Mouse (Mus musculus) left cerebral cortex, adult 8-10 months (tissue): ENCODE results near the gene 4930519G04Rik. TPM values are rescaled to one million over a fixed set of nuclear protein-coding genes. Genes with fewer than 3 reads are reported as not detected.
A peak's percentile ranks its signal among the peaks of the same experiment; 100 is the strongest.
"Not testable (repeated sequence)": the region's sequence is repeated elsewhere in the genome, so short reads cannot be mapped to it uniquely, and the experiment has no call there.

Experiments
- DNase-seq, 2 experiments: peaks; one replicate each; pipeline ENCODE4 v3.0.0; 2022; ENCODE audit warnings: low spot score in 2 of 2
- total RNA-seq, 4 experiments: library from RNA; stranded (reverse); gene quantifications; 2 replicates each; pipeline ENCODE4 v1.2.4; 2022

4930519G04Rik gene
- total RNA-seq, 4 experiments from 2014 or later = not detected

DNA sequence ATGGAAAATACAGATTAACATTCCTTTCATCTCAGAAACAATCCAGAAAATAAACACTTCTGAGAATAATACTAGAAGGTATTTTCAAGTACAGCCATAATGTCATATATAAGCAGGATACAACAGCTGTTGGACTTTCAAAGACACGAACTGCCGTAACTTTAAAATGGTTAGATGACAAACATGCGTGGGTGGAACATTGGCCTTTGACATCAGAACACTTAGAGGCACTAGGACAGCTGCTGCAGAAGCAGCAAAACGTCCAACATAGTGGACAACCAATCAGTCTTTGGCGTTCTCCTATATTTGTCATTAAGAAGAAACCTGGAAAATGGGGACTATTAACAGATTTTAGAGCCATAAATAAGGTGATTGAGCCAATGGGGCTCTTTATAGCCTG lies 13.0 kb upstream of the 4930519G04Rik start:
- DNase-seq = not testable (repeated sequence)

- DNase-seq = not testable (repeated sequence)
These were observed 11.3 kb upstream of the 4930519G04Rik start for GRCm38 (mm10) chr5:114842155-114842554.

GRCm38 (mm10) chr5:114842674-114843073 lies 10.8 kb upstream of the 4930519G04Rik start:
- no peak for DNase-seq

DNA sequence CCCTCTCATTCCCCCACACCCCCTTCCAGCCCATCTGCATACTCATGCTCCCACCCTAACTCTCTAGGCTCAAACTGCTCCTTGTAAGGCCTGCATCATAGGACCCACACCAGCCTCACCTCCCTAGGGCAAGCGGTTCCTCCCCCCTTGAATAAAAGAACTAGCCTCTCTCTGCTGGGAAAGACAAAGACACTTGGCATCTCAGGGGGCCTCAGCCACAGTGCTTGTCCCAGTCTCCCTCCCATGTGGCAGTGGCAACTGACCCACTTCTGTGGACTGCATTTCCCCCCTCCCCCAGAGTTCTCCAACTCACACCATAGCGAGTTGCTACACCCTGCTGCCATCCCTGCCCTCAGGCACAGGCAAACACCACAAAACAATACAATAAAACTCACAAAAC lies 9.1 kb upstream of the 4930519G04Rik start:
- not testable (repeated sequence) for DNase-seq

DNA sequence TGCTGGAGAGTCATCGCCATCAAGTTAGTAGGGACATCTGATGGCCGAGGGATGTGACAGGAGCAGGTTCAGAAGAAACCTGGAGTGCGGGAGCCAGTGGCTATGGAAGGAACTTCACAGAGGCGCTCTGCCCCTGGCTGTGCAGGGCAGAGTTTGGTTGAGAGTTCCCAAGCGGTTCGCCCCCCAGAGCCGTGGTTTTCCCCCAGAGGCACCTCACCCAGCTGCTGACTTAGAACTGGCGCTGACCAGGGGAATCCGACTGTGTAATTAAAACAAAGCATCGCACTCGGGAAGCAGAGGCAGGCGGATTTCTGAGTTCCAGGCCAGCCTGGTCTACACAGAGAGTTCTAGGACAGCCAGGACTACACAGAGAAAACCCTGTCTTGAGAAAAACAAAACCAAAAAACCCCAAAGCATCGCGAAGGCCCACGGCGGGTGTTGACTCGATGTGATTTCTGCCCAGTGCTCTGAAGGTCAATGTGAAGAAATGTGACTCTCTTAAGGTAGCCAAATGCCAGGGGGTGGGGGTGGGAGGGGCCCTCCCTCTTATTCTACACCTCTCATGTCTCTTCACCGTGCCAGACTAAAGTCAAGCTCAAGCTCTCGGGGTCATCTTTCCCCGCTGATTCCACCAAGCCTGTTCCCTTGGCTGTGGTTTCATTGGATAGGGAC lies 1.8 kb upstream of the 4930519G04Rik start:
- no peak for DNase-seq

GRCm38 (mm10) chr5:114858582-114858981 lies 5.1 kb downstream of the 4930519G04Rik start, which contains the start of gene Gm9936:
TSS of gene Gm9936 (minus strand) at chr5:114858682.
- DNase-seq = no peak

DNA sequence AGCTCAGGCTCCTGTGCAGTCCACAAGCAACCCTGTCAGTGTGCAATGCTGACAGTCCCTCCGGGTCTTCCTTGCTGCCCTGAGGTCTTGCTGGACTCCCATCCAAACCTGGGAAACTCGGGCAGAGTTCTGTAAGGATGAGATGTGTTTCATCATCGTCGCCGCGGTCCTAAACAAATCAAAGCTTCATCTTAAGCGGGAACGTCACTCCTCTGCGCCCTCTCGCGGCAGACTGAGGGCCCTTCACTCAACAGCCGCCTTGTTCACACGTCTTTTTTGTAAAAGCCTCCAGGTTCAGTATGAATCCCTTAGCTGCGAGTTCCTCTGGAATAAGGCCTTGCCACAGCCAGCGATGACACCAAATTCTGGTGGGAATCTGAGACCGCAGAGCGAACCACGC lies 5.8 kb downstream of the 4930519G04Rik start:
- DNase-seq = peak; percentile 21 to 61

GRCm38 (mm10) chr5:114861730-114862129 lies 8.3 kb downstream of the 4930519G04Rik start:
- no peak for DNase-seq

DNA sequence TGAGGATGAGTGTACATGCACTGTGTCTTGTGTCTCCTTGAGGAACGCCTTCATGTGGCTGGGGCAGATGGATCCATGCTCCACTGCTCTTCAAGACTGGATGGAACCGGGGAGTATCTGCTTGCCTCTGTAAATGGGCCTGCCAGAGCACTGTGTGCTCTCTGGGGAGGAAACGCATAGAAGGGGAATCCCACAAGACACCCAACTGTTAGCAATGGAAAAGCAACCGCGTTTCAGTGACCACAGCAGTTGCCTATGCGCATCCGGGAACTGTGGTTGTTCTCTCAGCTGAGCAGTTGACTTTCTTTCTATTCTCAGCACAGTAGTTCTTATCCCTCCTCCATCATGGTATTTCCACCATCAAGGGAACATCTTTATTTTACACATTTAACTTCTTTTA lies 11.3 kb downstream of the 4930519G04Rik start:
- no peak for DNase-seq

GRCm38 (mm10) chr5:114865279-114865678 lies 11.8 kb downstream of the 4930519G04Rik start:
- DNase-seq = no peak

DNA sequence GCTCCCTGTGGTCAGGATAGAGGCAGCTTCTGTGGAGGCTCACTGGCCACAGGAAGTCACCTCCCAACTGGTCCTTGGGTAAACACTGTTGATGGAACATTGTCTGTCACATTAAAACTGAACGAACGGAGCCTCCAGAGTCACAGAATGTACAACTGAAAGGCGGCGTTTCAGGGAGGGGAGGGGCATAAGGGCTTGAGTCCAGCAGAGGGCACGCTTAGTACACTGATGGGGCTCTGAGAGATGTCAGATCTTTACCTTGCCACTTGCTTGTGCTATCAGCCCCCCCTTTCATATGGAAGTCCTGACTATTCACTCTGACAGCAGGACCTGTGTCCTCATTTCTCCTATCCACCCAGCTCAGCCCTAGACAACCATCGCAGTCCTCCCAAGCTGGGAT lies 22.4 kb downstream of the 4930519G04Rik start:
- DNase-seq = no peak

DNA sequence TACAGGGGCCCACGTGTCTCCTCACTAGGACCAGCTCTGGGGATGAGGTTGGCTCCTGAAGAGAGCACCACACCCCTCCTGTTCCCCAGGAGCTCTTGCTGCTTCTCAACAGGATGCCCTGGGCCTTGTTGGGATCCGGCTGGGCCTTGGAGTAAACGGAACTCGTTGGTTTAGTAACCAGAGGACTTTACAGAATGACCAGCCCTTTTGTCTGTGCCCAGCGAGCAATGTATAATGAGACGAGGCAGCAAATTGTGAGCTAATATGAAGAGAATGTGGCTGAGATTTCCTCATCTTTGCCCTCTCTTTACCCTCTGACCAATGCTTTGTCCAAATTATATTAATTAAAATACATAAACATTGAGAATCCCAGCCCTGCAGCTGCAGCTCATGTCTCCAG lies 22.9 kb downstream of the 4930519G04Rik start:
- DNase-seq = no peak

GRCm38 (mm10) chr5:114877487-114877886 lies 24.0 kb downstream of the 4930519G04Rik start:
- no peak for DNase-seq

DNA sequence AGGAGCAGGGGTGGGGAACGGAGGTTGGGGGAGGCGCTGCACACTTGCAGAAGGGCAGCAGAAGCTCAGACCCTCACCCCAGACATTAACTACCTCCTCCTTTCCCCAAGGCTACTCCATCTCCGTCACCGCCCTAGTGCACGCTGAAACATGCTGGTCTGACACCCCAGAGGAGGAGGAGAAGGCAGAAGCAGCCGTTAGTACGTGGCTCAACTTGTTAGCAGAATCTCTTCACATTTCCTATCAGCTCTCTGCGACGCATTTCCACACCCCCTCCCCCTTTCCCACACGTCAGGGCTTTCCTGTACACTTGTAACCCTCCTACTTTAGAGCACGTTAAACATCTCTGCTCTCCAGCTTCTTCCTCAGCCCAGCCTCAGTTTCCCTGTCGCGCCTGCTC lies 25.9 kb downstream of the 4930519G04Rik start:
- no peak for DNase-seq

GRCm38 (mm10) chr5:114882319-114882718 lies 28.9 kb downstream of the 4930519G04Rik start:
- DNase-seq = not testable (repeated sequence)

DNA sequence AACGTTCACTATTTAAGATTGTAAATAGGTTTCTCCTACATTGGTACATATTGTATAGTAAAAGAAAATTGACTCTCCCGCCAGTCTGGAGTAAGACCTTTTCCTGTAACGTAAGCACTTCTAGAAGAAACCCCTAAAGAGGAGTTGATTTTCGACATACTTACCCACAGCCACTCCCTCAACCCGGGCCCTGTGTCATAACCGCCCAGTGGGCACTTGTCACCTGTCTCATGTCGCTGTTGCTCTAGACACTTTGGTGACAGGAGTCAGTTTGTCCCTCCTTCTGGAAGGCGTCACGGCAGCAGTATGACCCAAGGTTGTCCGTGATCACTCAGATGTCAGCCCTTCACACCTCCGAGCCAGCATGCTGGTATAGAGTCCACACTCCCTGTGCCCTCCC lies 29.6 kb downstream of the 4930519G04Rik start:
- DNase-seq = no peak

- DNase-seq = no peak
These were observed 33.3 kb downstream of the 4930519G04Rik start for GRCm38 (mm10) chr5:114886801-114887200.

DNA sequence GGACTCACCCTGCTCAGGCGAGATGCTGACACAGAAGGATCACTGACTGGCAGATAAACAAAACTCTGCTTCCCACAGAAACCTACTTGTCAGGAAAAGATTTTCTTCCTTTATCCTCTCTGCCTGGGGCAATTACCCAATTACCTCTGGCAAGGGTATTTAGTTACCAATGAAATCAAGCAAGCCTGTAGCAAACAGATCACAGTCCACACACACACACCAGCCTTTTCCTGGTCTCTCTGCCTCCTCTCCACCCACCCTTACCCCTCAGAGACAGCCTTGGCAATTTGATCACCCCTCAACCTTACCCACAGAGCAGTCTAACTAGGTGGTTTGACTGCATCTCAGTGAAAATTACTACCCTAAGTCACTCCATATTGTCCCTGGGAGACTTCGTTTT lies 35.5 kb downstream of the 4930519G04Rik start:
- no peak for DNase-seq

- no peak for DNase-seq
These were observed 42.1 kb downstream of the 4930519G04Rik start for GRCm38 (mm10) chr5:114895542-114895941.

- DNase-seq = no peak
These were observed 43.4 kb downstream of the 4930519G04Rik start, which contains the start of gene Oasl2 for GRCm38 (mm10) chr5:114896688-114897373. TSS of gene Oasl2 (plus strand) at chr5:114896936.

- DNase-seq = no peak
These were observed 43.9 kb downstream of the 4930519G04Rik start for GRCm38 (mm10) chr5:114897374-114897793.

- DNase-seq = no peak
These were observed 45.4 kb downstream of the 4930519G04Rik start for GRCm38 (mm10) chr5:114898857-114899256.

DNA sequence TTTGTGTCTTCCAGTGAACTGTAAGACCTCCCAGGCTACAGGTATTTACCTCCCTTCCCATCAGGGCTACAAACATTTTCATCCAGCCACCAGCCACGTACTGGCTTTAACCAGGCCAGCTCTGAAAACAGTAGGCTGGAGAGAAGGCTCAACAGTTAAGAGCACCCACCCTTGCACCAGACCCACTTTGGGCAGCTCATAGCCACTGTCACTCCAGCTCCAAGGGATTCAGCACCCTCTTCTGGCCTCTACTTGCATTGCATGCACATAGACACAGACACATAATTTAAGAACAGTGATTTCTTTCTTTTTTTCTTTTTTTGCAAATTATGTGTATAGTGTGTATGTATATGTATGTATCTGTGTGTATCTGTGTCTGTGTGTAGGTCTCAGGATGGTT lies 48.9 kb downstream of the 4930519G04Rik start:
- no peak for DNase-seq
